ENCODE assay signal across 8 mouse cellular contexts in genomic region chrX:64276290-64277125, GRCm38 (mm10). TPM values are rescaled to one million over a fixed set of nuclear protein-coding genes. Genes with fewer than 3 reads are reported as not detected.
DNase-seq lines count a peak whose midpoint lies in the region; ATAC-seq and TF ChIP-seq lines count a peak whose summit lies in the region.

TSS of gene Slitrk4 (minus strand) at chrX:64276996.

- H3K4me2 ChIP-seq in lung, postnatal 0 days (replicated peaks; ENCODE audit: low read depth, low read length), result peak within 1 kb of the TSS; percentile 40
- peak within 1 kb of the TSS; percentile 60 for H3K4me2 ChIP-seq in forebrain, embryonic 15.5 days (replicated peaks)
- H3K4me2 ChIP-seq in intestine, embryonic 16.5 days (ENCODE audit: low read depth, low read length), result peak within 1 kb of the TSS; percentile 70
- H3K4me2 ChIP-seq in liver, embryonic 16.5 days (ENCODE audit: low read depth, low read length), result peak within 1 kb of the TSS; percentile 20; the same call in 1 of the 2 replicates
- H3K4me2 ChIP-seq in stomach, embryonic 16.5 days (ENCODE audit: low read depth, low read length), result peak within 1 kb of the TSS; percentile 62

- DNase-seq in lung, postnatal 0 days (ENCODE audit: low spot score), result no peak
- no peak for DNase-seq in lung, postnatal 36 days
- DNase-seq in adrenal gland, adult (ENCODE audit: inconsistent age in 2 of 2, low spot score in 1 of 2), result no peak
- no peak for DNase-seq in spleen, postnatal 4 days (ENCODE audit: low spot score in 2 of 2)

- no peak for TF ChIP-seq EP300 in lung, postnatal 0 days (IDR thresholded peaks at IDR 0.05)

- H3K27ac ChIP-seq in lung, postnatal 0 days (ENCODE audit: low read length), result no peak within 1 kb of the TSS
- peak within 1 kb of the TSS; percentile 72 for H3K27ac ChIP-seq in forebrain, embryonic 15.5 days (replicated peaks)
- no peak within 1 kb of the TSS for H3K27ac ChIP-seq in intestine, embryonic 16.5 days (ENCODE audit: low read length)
- no peak within 1 kb of the TSS for H3K27ac ChIP-seq in liver, embryonic 16.5 days (ENCODE audit: low read length)
- H3K27ac ChIP-seq in stomach, embryonic 16.5 days (ENCODE audit: low read length), result no peak within 1 kb of the TSS

- peak within 1 kb of the TSS; percentile 8; the same call in 1 of the 2 replicates for H3K4me3 ChIP-seq in lung, postnatal 0 days (ENCODE audit: low read depth, low read length)
- H3K4me3 ChIP-seq in forebrain, embryonic 15.5 days, result peak within 1 kb of the TSS; percentile 49
- peak within 1 kb of the TSS; percentile 49 for H3K4me3 ChIP-seq in intestine, embryonic 16.5 days (ENCODE audit: low read length)
- no peak within 1 kb of the TSS for H3K4me3 ChIP-seq in liver, embryonic 16.5 days (ENCODE audit: low read depth, low read length)
- peak within 1 kb of the TSS; percentile 45 for H3K4me3 ChIP-seq in stomach, embryonic 16.5 days (replicated peaks; ENCODE audit: low read length)

- TF ChIP-seq CTCF in lung, postnatal 0 days (IDR thresholded peaks at IDR 0.05), result no peak

- WGBS in lung, postnatal 0 days, result 11% methylated on average over 29 of the region's 54 CpGs
- WGBS in forebrain, embryonic 15.5 days, result 12% methylated on average over 54 of the region's 54 CpGs
- WGBS in intestine, embryonic 16.5 days, result 10% methylated on average over 54 of the region's 54 CpGs
- WGBS in liver, embryonic 16.5 days (ENCODE audit: insufficient replicate concordance), result 10% methylated on average over 47 of the region's 54 CpGs
- 10% methylated on average over 51 of the region's 54 CpGs for WGBS in stomach, embryonic 16.5 days

- no peaks in the 10 kb centered on the region for H3K9me3 ChIP-seq in lung, postnatal 0 days (ENCODE audit: low read length)
- no peaks in the 10 kb centered on the region for H3K9me3 ChIP-seq in forebrain, embryonic 15.5 days
- H3K9me3 ChIP-seq in intestine, embryonic 16.5 days (ENCODE audit: control insufficient read depth, low read length), result no peaks in the 10 kb centered on the region
- no peaks in the 10 kb centered on the region for H3K9me3 ChIP-seq in liver, embryonic 16.5 days (replicated peaks; ENCODE audit: control insufficient read depth, low read length)
- H3K9me3 ChIP-seq in stomach, embryonic 16.5 days (replicated peaks; ENCODE audit: control insufficient read depth, low read length), result no peaks in the 10 kb centered on the region

- H3K36me3 ChIP-seq in lung, postnatal 0 days (ENCODE audit: insufficient read depth, low read length), result no peaks in the 10 kb centered on the region
- H3K36me3 ChIP-seq in forebrain, embryonic 15.5 days, result no peaks in the 10 kb centered on the region
- no peaks in the 10 kb centered on the region for H3K36me3 ChIP-seq in intestine, embryonic 16.5 days (ENCODE audit: control insufficient read depth, insufficient read depth, low read length)
- no peaks in the 10 kb centered on the region for H3K36me3 ChIP-seq in liver, embryonic 16.5 days (ENCODE audit: control insufficient read depth, insufficient read depth)
- H3K36me3 ChIP-seq in stomach, embryonic 16.5 days (ENCODE audit: control insufficient read depth, insufficient read depth, low read length), result no peaks in the 10 kb centered on the region

- H3K27me3 ChIP-seq in lung, postnatal 0 days (replicated peaks; ENCODE audit: insufficient read depth, low read length), result no peaks in the 10 kb centered on the region
- no peaks in the 10 kb centered on the region for H3K27me3 ChIP-seq in forebrain, embryonic 15.5 days
- H3K27me3 ChIP-seq in intestine, embryonic 16.5 days (replicated peaks; ENCODE audit: control insufficient read depth, insufficient read depth, low read length), result no peaks in the 10 kb centered on the region
- no peaks in the 10 kb centered on the region; the same call in 1 of the 2 replicates for H3K27me3 ChIP-seq in liver, embryonic 16.5 days (ENCODE audit: control insufficient read depth, insufficient read depth, low read depth, low read length)
- no peaks in the 10 kb centered on the region for H3K27me3 ChIP-seq in stomach, embryonic 16.5 days (ENCODE audit: control insufficient read depth, insufficient read depth, low read length)

- H3K4me1 ChIP-seq in lung, postnatal 0 days (ENCODE audit: insufficient read depth, low read depth, low read length), result no peaks in the 10 kb centered on the region
- H3K4me1 ChIP-seq in forebrain, embryonic 15.5 days, result no peaks in the 10 kb centered on the region
- H3K4me1 ChIP-seq in intestine, embryonic 16.5 days (ENCODE audit: control insufficient read depth, insufficient read depth, low read length), result no peaks in the 10 kb centered on the region
- no peaks in the 10 kb centered on the region for H3K4me1 ChIP-seq in liver, embryonic 16.5 days (ENCODE audit: control insufficient read depth, low read depth, low read length)
- H3K4me1 ChIP-seq in stomach, embryonic 16.5 days (ENCODE audit: control insufficient read depth, insufficient read depth, low read length), result no peaks in the 10 kb centered on the region

- no peak within 1 kb of the TSS for H3K9ac ChIP-seq in lung, postnatal 0 days (replicated peaks; ENCODE audit: low read depth)
- peak within 1 kb of the TSS; percentile 50 for H3K9ac ChIP-seq in forebrain, embryonic 15.5 days (replicated peaks)
- peak within 1 kb of the TSS; percentile 49 for H3K9ac ChIP-seq in intestine, embryonic 16.5 days (ENCODE audit: low read depth, low read length)
- H3K9ac ChIP-seq in liver, embryonic 16.5 days (ENCODE audit: low read depth, low read length), result no peak within 1 kb of the TSS
- H3K9ac ChIP-seq in stomach, embryonic 16.5 days (ENCODE audit: low read length), result peak within 1 kb of the TSS; percentile 31; the same call in 1 of the 2 replicates

- no peak for ATAC-seq in lung, postnatal 0 days
- ATAC-seq in forebrain, embryonic 15.5 days (replicated peaks), result peak; percentile 79
- peak; percentile 71 for ATAC-seq in intestine, embryonic 16.5 days
- no peak for ATAC-seq in liver, embryonic 16.5 days (ENCODE audit: low read depth)
- ATAC-seq in stomach, embryonic 16.5 days (ENCODE audit: insufficient read depth, low FRiP score), result no peak

RNA-seq across cellular contexts. Expression of gene Slitrk4, which starts in this region (rescaled TPM):
- 0.17 and 0.29 TPM in 2 replicates for polyA plus RNA-seq in lung, postnatal 0 days (2015; fragmentation: Nextera tagmentation; extraction: Ambion mirVana)
- 9.4 and 11.5 TPM in 2 replicates for polyA plus RNA-seq in forebrain, embryonic 15.5 days (2015; fragmentation: Nextera tagmentation; extraction: Ambion mirVana)
- 2.2 and 2.3 TPM in 2 replicates for polyA plus RNA-seq in intestine, embryonic 16.5 days (2015; fragmentation: Nextera tagmentation; extraction: Ambion mirVana)
- polyA plus RNA-seq in liver, embryonic 16.5 days (2015; fragmentation: Nextera tagmentation; extraction: Ambion mirVana), result 0.06 and 0.09 TPM in 2 replicates
- polyA plus RNA-seq in stomach, embryonic 16.5 days (2015; fragmentation: Nextera tagmentation; extraction: Ambion mirVana), result 2.1 and 2.5 TPM in 2 replicates

Comparison
In these comparisons a context has a peak if more than half of its experiments do, and no peak if none do; other contexts are left out.
1. ATAC-seq: peak in forebrain, embryonic 15.5 days (single experiment) and intestine, embryonic 16.5 days (single experiment); none in lung, postnatal 0 days (single experiment), liver, embryonic 16.5 days (single experiment) and stomach, embryonic 16.5 days (single experiment).
2. H3K4me2 ChIP-seq: peak in every context shown above with its lines; median percentile 70 in intestine, embryonic 16.5 days; 62 in stomach, embryonic 16.5 days; 60 in forebrain, embryonic 15.5 days; 40 in lung, postnatal 0 days; 20 in liver, embryonic 16.5 days.
3. H3K9ac ChIP-seq: peak in forebrain, embryonic 15.5 days (single experiment), intestine, embryonic 16.5 days (single experiment) and stomach, embryonic 16.5 days (single experiment); none in lung, postnatal 0 days (single experiment) and liver, embryonic 16.5 days (single experiment).